Mouse (Mus musculus): Measurements from ENCODE around the gene Fam19a2.

Gene Fam19a2

DNA sequence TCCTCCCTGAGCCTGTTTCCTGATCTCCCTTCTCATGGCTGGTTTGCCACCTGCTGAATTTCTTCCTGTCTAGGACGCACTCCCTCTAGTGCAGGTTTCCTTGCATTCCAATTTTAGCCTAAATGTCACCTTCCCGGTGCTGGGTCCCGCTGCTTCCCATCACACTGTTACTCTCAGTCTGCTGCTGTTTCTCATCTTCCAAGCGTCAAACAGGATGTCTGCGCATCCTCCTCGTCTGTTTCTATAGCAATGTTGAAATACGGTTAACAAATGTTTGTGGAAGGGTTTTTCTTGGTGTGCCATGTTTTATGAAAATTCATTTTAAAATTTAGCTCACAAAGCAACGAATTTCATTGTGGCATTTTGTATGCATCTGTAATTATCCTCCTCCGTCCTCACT, 131.6 kb downstream of the Fam19a2 start:
- no peak for DNase-seq

- peak; percentile 19 for DNase-seq
Measured at GRCm38 (mm10) chr10:123398136-123398535, 134.3 kb downstream of the Fam19a2 start.

GRCm38 (mm10) chr10:123401188-123401587, 137.4 kb downstream of the Fam19a2 start:
- DNase-seq: no peak

DNA sequence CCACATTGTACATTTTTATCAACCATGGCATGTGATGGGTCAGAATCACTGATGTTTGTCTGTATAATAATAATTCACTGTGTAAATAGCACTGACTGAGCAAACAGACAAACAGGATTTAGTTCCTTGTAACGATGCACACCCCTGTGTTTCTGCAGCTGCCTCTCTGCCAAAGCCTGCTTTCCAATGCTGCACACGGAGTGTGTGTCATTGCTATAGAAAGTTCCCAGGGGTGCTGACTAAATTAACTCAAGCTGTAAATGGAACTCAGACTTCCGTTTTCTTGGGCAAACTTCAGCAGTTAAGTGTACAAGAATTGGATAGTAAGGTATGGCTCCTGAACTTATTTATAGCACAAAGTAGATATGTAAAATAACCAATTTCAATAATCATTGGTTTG, 138.7 kb downstream of the Fam19a2 start:
- DNase-seq: no peak

- no peak for DNase-seq
Measured at GRCm38 (mm10) chr10:123414953-123415352, 151.2 kb downstream of the Fam19a2 start.

GRCm38 (mm10) chr10:123416024-123416423, 152.2 kb downstream of the Fam19a2 start:
- DNase-seq: no peak

GRCm38 (mm10) chr10:123418616-123419173, 154.9 kb downstream of the Fam19a2 start:
- DNase-seq: no peak

DNA sequence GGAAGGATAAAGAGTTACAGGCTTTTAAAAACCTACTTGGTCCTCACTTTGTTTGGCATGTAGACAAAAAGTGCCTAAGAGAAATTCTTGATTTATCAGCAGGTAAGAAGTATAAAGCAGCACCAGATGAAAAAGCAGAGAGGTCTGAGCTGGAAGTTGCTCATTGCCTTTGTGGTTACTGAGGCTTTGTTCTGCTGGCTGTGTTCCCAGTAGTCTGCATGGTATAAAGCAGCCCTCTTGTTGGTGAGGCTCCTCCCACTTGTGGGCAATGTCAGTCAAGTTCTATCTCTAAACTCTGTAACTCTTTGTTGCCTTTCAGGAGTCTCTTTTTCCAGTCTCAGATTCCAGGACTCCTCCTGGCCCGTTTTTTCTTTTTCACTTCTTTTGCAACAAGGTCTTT, 156.5 kb downstream of the Fam19a2 start:
- DNase-seq: no peak

GRCm38 (mm10) chr10:123424482-123424881, 160.7 kb downstream of the Fam19a2 start:
- DNase-seq: no peak

DNA sequence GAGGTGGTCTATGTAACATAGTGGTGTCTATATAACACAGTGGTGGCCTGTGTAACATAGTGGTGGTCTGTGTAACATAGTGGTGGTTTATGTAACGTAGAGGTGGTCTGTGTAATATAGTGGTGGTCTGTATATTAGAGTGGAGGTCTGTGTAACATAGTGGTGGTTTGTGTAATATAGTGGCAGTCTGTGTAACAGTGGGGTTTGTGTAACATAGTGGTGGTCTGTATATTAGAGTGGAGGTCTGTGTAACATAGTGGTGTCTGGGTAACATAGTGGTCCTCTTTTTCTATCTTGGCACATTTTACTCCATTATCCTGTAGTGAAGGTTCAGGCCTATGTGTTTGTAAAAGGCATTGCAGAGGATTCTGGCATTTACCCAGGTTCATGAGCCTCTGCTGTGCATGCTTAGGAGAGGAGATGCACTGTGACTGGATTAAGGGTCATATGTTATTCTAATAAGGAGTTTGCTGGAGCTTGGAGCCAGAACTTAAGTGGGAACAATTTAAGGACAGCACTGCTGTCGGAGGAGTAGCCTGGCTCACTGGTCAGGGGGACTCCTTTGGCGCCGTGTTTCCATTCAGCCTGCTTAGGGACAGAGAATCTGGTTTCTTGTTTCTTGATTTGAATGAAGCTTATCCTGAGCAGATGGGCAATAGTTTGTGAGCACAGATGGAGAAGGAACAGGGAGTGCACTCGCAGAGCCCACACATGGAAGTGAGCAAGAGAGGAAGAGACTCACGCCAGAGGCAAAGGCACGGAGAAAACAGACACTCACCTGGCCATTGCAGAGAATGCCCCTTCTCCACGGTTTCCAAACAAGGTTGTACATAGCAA, 162.9 kb downstream of the Fam19a2 start:
- no peak for DNase-seq

DNA sequence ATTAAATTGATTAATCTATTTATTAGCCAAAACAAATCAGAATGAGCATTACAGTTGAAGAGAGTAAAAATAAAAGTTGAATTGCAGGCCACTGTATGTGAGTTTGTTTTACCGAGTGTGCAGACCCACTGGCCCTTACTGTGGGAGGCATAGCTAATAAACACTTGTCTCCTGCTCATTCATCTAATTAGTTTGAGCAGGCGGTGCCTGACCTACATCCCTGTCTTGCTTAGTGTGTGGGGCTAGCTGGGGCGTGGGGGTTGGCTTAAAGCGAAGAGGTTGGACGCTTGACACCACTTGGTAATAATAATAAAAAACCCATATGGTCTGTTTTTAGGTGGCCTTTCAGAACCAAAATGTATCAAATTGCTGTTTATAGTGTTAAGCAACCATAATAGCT, 167.8 kb downstream of the Fam19a2 start:
- no peak for DNase-seq

DNA sequence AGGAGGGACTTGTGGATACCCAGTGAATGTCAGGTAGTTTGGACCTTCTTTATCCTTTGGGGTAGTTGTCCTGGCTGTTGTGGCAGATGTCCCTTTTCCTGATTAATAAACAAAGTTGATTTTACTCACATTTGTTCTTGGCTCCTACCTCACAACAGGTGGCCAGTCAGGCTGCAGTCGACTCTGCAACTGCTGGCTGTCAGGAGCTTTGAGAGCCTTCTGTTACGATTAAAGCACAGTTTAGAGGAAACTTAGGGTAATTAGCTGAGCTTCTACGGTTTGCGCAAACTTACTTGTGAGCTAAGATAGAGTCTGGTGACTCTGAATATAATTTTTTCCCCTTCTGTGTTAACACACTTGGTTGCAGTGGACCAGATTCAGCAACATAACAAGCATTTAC, 173.8 kb downstream of the Fam19a2 start:
- DNase-seq: no peak

DNA sequence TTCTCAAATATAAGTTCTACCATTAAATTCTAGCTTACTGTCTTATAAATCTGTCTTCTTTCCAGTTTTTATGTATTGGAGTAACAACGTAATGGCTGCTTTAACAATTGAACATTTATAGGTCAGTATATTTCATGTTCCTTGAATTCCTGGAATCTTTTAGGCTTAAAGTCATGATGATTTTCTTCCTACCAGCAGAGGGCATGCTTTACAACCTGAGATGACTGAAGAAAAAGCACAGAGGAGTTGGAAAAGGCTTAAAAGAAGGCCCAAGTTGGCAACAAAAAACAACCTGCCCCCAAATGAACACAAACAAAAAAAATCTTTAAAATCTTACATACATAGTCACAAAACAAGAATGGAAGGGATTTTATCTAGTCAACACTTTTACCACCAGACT, 193.0 kb downstream of the Fam19a2 start:
- DNase-seq: no peak

DNA sequence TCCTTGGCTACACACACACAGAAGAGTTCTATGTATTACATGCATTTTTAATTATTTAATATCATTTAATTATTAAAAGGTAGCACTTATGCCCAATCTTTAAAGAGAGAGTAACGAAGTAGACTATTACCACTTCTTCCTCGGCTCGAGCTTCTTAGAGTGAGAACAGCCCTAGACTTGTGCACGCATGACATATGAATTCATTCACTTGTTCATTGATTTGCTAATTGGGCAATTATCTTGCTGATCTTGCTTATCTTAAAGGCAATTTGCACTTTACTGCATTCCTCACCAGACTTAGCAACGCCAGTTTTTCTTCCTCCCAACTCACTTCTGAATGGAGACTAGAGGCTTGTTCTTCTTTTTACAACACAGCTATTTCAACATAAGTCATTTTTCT, 196.7 kb downstream of the Fam19a2 start:
- DNase-seq: no peak

DNA sequence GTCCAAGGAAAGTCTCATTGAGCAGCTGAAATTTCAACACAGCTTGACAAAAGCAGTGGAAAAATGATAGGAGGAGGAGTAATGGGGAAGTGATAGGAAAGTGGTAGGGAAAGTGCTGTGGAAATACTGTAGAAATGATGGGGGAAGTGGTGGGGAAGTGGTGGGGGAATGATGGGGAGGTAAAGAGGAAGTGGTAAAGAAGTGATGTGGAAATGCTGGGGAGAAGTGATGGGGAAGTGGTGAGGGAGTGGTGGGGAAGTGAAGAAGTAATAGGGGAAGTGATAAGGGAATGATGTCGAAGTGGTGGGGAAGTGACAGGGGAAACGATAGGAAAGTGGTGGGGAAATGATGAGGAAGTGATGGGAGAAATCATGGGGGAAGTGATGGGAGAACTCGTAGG, 198.5 kb downstream of the Fam19a2 start:
- DNase-seq: no peak

DNA sequence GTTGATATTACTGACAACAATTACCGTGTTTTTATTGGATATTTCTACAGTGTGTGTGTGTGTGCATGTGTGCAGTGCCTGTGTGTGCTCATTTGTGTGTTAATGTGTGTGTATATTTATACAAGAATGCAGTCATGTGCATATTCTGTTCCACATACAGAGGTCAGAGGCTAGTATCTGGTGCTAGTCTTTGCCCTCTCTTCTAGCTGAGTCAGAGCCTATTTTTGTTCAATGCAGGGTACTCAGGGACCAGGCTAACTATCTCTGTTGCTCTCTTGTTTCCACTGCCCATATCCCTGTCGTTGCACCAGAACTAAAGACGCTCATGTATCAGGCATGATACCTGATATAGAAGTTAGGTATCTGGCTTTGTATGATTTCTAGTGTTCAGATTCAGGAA, 251.0 kb downstream of the Fam19a2 start:
- DNase-seq: no peak

GRCm38 (mm10) chr10:123520613-123521012, 256.8 kb downstream of the Fam19a2 start:
- DNase-seq: no peak

- no peak for DNase-seq
Measured at GRCm38 (mm10) chr10:123521203-123521602, 257.4 kb downstream of the Fam19a2 start.

- no peak for DNase-seq
Measured at GRCm38 (mm10) chr10:123525424-123525823, 261.6 kb downstream of the Fam19a2 start.

GRCm38 (mm10) chr10:123526059-123526458, 262.3 kb downstream of the Fam19a2 start:
- DNase-seq: no peak

DNA sequence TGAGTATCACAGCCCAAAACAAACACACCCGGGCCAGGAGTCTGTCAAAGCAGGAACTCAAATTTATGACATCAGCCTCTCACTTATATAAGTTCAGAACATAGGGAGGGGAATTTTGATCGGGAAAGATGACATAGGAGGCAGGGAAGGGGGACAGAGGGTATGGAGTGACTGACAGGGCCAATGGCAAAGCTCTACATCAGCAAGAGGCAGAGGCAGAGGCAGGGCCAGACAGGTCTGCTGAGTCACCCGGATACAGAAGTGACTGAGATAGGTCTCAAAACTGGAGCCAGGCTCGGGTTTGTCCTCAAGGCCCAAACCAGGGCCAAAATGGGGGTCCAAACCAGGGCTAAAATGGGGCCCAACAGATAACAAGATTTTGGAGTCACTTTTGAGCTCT, 272.3 kb downstream of the Fam19a2 start:
- no peak for DNase-seq

DNA sequence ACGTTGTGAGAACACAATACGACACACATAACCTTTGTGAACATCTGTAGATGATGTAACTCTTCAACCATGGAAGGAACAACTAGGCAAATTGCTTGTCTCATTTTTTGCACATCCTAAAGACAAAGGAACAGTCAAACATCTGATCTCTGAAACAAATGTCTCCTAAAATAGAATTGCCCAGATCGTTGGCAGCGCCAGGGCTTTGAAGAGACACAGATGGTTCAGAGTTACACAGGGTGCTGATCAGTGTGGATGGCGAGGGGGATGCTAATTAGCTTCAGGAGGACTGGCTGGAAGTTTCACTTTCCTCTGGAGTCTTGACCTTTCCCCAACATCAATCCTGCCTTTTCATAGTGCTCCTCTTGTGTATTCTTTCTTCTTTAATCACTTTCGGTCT, 284.6 kb downstream of the Fam19a2 start:
- DNase-seq: no peak

- peak; percentile 9 for DNase-seq
Measured at GRCm38 (mm10) chr10:123567677-123568076, 303.9 kb downstream of the Fam19a2 start.

- no peak for DNase-seq
Measured at GRCm38 (mm10) chr10:123570616-123571188, 306.9 kb downstream of the Fam19a2 start.

All from kidney, adult 18-20 months (tissue).